Mouse (Mus musculus) kidney, postnatal 0 days (tissue): ENCODE data around the gene Ndufs2. TPM values are rescaled to one million over a fixed set of nuclear protein-coding genes. Genes with fewer than 3 reads are reported as not detected.

Experiments
- ATAC-seq: fragments of 200-750 bp; cut with Nextera tagmentation; replicated peaks from 2 replicates; pipeline ENCODE4 v1.8.0; 2017; ENCODE audit warnings: low read depth, moderate number of reproducible peaks, moderate TSS enrichment, moderate library complexity; ENCODE audit not compliant: low FRiP score
- DNase-seq: peaks from one replicate; pipeline ENCODE4 v3.0.0-alpha.2; 2016; ENCODE audit warnings: low spot score
- H3K27ac ChIP-seq: fragments of 300-500 bp; sonication (generic); 2 replicates; pipeline ENCODE4 v1.5.1; 2014; ENCODE audit warnings: mild to moderate bottlenecking
- H3K27me3 ChIP-seq: fragments of 300-500 bp; sonication (generic); 2 replicates; pipeline ENCODE4 v1.6.1; 2014; ENCODE audit warnings: low read length, mixed read lengths; ENCODE audit not compliant: insufficient read depth
- H3K36me3 ChIP-seq: fragments of 300-500 bp; sonication (generic); 2 replicates; pipeline ENCODE4 v1.6.1; 2014; ENCODE audit warnings: low read length, mixed read lengths; ENCODE audit not compliant: insufficient read depth
- H3K4me1 ChIP-seq: fragments of 300-500 bp; sonication (generic); replicated peaks from 2 replicates; pipeline ENCODE4 v1.6.1; 2014; ENCODE audit warnings: antibody characterized with exemption, low read length, mixed read lengths; ENCODE audit not compliant: insufficient read depth
- H3K4me2 ChIP-seq: fragments of 300-500 bp; sonication (generic); 2 replicates; pipeline ENCODE4 v1.6.1; 2014; ENCODE audit warnings: mild to moderate bottlenecking, low read length, moderate library complexity, mixed read lengths
- H3K4me3 ChIP-seq: fragments of 300-500 bp; sonication (generic); replicated peaks from 2 replicates; pipeline ENCODE4 v1.5.1; 2014; ENCODE audit warnings: low read depth, low read length
- H3K9ac ChIP-seq: fragments of 300-500 bp; sonication (generic); 2 replicates; pipeline ENCODE4 v1.6.1; 2014; ENCODE audit warnings: low read depth, low read length
- H3K9me3 ChIP-seq: fragments of 300-500 bp; sonication (generic); replicated peaks from 2 replicates; pipeline ENCODE4 v1.6.1; 2016; ENCODE audit warnings: low read length, inconsistent platforms, mixed read lengths
- CTCF ChIP-seq: IDR thresholded peaks from 2 replicates; pipeline ENCODE4 v1.5.1; 2016; ENCODE audit warnings: antibody characterized with exemption, low read depth, mild to moderate bottlenecking, moderate library complexity
- WGBS: fragments of 180-500 bp; shearing (Covaris S2); extraction: QIAGEN DNeasy Blood & Tissue Kit; methylation state at CpG from one replicate; pipeline ENCODE4 v1.1.7; 2014; 5-methylcytosine and 5-hydroxymethylcytosine counted together
- polyA plus RNA-seq: library from polyadenylated mRNA; unstranded; fragments of >200 nt; fragmentation: Nextera tagmentation; extraction: Ambion mirVana; gene quantifications from 2 replicates; pipeline ENCODE4 v1.2.1, GENCODE M21; 2015

Gene Ndufs2
- polyA plus RNA-seq, 1 experiment from 2014 or later, result 375 TPM

DNA sequence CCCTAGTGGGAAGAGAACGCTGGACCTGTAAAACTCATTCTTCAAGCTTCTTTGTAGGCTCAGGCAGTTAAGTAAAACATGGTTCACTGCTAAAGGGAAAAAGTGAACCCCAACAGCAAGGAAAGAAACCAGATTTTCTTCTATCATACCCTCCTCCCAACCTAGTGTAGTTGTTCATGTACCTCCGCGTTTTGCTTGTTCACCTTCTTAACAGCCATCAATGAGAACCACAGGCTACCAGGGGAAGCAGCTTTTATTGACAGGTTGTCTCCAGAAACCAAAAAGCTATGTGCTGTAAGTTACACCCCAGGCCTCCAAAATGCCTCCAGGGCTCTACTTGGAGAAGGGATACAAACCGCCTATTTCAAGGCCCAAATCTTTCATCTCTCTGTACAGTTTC, 37.1 kb upstream of the Ndufs2 start:
- no peak overlapping the region for H3K9ac ChIP-seq
- no peak for ATAC-seq
- H3K4me2 ChIP-seq, result peak overlapping the region; percentile 82; the same call in 1 of the 2 replicates
- 69% methylated on average over 4 of the region's 4 CpGs for WGBS
- H3K27ac ChIP-seq, result peak overlapping the region; percentile 94
- H3K4me3 ChIP-seq, result no peak overlapping the region
- no peak for DNase-seq
- peaks cover 6% of the 10 kb centered on the region for H3K4me1 ChIP-seq
- H3K36me3 ChIP-seq, result peaks cover 9% of the 10 kb centered on the region
- TF ChIP-seq CTCF, result no peak
- no peaks in the 10 kb centered on the region for H3K9me3 ChIP-seq
- H3K27me3 ChIP-seq, result no peaks in the 10 kb centered on the region

DNA sequence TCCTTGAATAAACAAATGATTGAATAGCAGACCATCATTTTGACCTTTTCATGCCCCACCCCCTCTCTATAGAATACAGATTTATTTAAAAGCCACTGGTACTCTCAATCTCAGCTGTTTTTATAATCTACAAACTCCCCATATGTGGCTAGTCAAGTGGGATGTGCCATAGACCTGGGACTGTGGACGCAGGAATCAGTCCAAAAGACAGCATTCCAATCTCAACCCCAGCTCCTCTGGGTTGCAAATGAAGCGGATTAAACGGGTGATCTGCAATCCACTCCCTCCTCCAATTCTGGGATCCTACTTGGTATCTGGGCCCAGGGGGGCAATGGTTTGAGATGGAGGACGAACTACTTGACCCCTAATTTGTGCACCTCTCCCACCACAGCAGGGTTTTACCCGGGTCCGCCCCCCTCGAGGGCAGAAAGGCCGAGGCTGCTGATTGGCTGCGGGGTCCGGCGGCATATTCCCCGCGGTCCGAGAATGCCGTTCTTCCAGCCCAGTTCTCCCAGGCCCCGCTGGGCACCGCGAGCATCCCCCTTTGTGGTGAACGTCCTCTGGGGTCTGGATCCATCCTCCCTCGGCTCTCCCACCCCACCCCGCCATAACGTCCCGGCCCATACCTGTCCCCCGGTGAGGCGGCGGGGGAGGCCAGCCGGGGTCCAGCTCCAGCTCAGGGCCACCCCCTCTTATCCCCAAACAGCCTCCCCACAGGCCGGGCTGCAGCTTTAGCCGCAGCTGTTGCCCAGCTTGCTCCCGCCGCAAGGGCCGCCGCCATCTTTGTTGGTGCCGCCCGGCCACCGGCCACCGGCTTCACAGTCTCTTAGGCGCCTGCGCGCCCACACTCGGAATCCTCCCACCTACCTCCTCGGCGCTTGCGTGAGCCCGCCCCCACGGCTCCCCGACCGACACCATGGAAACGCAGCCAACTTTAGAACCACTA, 36.2 kb upstream of the Ndufs2 start, which contains the start of gene Usp21:
Gene Usp21 (minus strand): TSS at position 856 of the 946 bp plus-strand sequence.
- DNase-seq (peak; percentile 98), ATAC-seq (peak; percentile 91)
- under 1% methylated on average over 49 of the region's 49 CpGs for WGBS
- Histone ChIP-seq H3K27ac (peak within 1 kb of the TSS; percentile 94), H3K4me3 (peak within 1 kb of the TSS; percentile 98), H3K9ac (peak within 1 kb of the TSS; percentile 98), H3K4me1 (peaks cover 5% of the 10 kb centered on the region; the same call in 1 of the 2 replicates), H3K9me3 (no peaks in the 10 kb centered on the region), H3K4me2 (peak within 1 kb of the TSS; percentile 82), H3K36me3 (peaks cover 9% of the 10 kb centered on the region), H3K27me3 (no peaks in the 10 kb centered on the region)
- no peak for TF ChIP-seq CTCF

GRCm38 (mm10) chr1:171286517-171286916, 35.3 kb upstream of the Ndufs2 start:
- TF ChIP-seq CTCF, result no peak
- Histone ChIP-seq H3K4me1 (peaks cover 5% of the 10 kb centered on the region; the same call in 1 of the 2 replicates), H3K4me3 (no peak overlapping the region), H3K4me2 (peak overlapping the region; percentile 82; the same call in 1 of the 2 replicates), H3K36me3 (peaks cover 9% of the 10 kb centered on the region), H3K9ac (no peak overlapping the region), H3K27ac (no peak overlapping the region), H3K27me3 (no peaks in the 10 kb centered on the region), H3K9me3 (no peaks in the 10 kb centered on the region)
- 88% methylated on average over 19 of the region's 19 CpGs for WGBS
- no peak for DNase-seq
- ATAC-seq, result no peak

- H3K9ac ChIP-seq, result 0 out of 2 replicates have a peak overlapping the region, but pooled peaks have one; percentile 31
- DNase-seq (no peak), ATAC-seq (no peak)
- H3K4me1 ChIP-seq, result peaks cover 5% of the 10 kb centered on the region; the same call in 1 of the 2 replicates
- H3K9me3 ChIP-seq, result no peaks in the 10 kb centered on the region
- WGBS, result 84% methylated on average over 20 of the region's 20 CpGs
- H3K4me3 ChIP-seq, result no peak overlapping the region
- no peak overlapping the region for H3K4me2 ChIP-seq
- H3K27me3 ChIP-seq, result no peaks in the 10 kb centered on the region
- no peak for TF ChIP-seq CTCF
- no peak overlapping the region for H3K27ac ChIP-seq
- peaks cover 9% of the 10 kb centered on the region for H3K36me3 ChIP-seq
These were observed 34.1 kb upstream of the Ndufs2 start for GRCm38 (mm10) chr1:171285096-171285892.

DNA sequence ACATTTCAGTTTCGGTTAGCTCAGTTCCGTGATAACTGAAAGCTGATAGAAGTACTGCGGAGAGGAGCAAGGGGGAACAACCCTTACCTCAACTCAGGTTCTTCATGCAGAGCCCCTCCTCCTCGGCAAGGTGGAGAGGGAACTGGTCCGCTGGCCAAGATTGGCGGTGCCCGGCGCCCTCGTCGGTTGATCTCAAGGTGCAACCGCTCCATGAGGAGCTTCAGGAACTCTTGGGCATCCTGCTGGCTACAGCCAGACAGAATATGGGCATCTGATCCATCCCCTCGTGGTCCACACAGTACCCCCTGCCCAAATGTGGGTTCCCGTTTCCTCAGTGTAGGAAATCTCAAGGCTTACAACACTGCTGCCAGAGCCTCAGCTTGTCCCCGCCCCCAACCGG, 33.3 kb upstream of the Ndufs2 start:
- no peaks in the 10 kb centered on the region for H3K27me3 ChIP-seq
- TF ChIP-seq CTCF, result no peak
- no peaks in the 10 kb centered on the region for H3K9me3 ChIP-seq
- ATAC-seq (no peak), DNase-seq (no peak)
- 86% methylated on average over 15 of the region's 15 CpGs for WGBS
- no peak overlapping the region for H3K4me2 ChIP-seq
- peaks cover 11% of the 10 kb centered on the region; the same call in 1 of the 2 replicates for H3K4me1 ChIP-seq
- no peak overlapping the region for H3K27ac ChIP-seq
- no peak overlapping the region for H3K4me3 ChIP-seq
- H3K36me3 ChIP-seq, result peaks cover 9% of the 10 kb centered on the region
- H3K9ac ChIP-seq, result 0 out of 2 replicates have a peak overlapping the region, but pooled peaks have one; percentile 31
